In genomic region chr2:52562356-52562755, GRCm38 (mm10) we compare ENCODE assay signal across 13 mouse cellular contexts.
"Had no signal": no experiment of that assay in that cellular context is flagged by ENCODE, and none has a peak within 500 bp of the region (broad histone marks: within the 10 kb centered on the region; RNA-seq: fewer than 3 reads in every experiment).

No protein-coding gene starts in this region.

- ATAC-seq: liver, postnatal 0 days had no signal

- H3K9ac ChIP-seq: kidney, embryonic 15.5 days; limb, embryonic 15.5 days; liver, embryonic 13.5 days; liver, postnatal 0 days; lung, embryonic 15.5 days; midbrain, embryonic 12.5 days; neural tube, embryonic 15.5 days had no signal

- H3K9me3 ChIP-seq: kidney, embryonic 15.5 days; limb, embryonic 15.5 days; liver, embryonic 13.5 days; lung, embryonic 15.5 days; midbrain, embryonic 12.5 days; neural tube, embryonic 15.5 days had no signal

- H3K27ac ChIP-seq: kidney, embryonic 15.5 days; limb, embryonic 15.5 days; liver, embryonic 13.5 days; lung, embryonic 15.5 days; midbrain, embryonic 12.5 days; neural tube, embryonic 15.5 days had no signal

- H3K4me2 ChIP-seq: kidney, embryonic 15.5 days; limb, embryonic 15.5 days; liver, embryonic 13.5 days; lung, embryonic 15.5 days; midbrain, embryonic 12.5 days; neural tube, embryonic 15.5 days had no signal

- DNase-seq: kidney, postnatal 25 days; layer of hippocampus, postnatal 36 days; liver, embryonic 13.5 days; liver, postnatal 0 days; lung, postnatal 14 days; thymus, adult 18-20 months; thymus, postnatal 14 days had no signal

- H3K36me3 ChIP-seq: kidney, embryonic 15.5 days; limb, embryonic 15.5 days; liver, embryonic 13.5 days; lung, embryonic 15.5 days; midbrain, embryonic 12.5 days; neural tube, embryonic 15.5 days had no signal

- H3K4me1 ChIP-seq: limb, embryonic 15.5 days; lung, embryonic 15.5 days had no signal

- H3K4me3 ChIP-seq: kidney, embryonic 15.5 days; limb, embryonic 15.5 days; liver, embryonic 13.5 days; lung, embryonic 15.5 days; midbrain, embryonic 12.5 days; myocyte; neural tube, embryonic 15.5 days had no signal

- H3K27me3 ChIP-seq: kidney, embryonic 15.5 days; limb, embryonic 15.5 days; liver, embryonic 13.5 days; lung, embryonic 15.5 days; midbrain, embryonic 12.5 days; neural tube, embryonic 15.5 days had no signal
